21 mouse cellular contexts compared by ENCODE assay signal in the genomic region with DNA sequence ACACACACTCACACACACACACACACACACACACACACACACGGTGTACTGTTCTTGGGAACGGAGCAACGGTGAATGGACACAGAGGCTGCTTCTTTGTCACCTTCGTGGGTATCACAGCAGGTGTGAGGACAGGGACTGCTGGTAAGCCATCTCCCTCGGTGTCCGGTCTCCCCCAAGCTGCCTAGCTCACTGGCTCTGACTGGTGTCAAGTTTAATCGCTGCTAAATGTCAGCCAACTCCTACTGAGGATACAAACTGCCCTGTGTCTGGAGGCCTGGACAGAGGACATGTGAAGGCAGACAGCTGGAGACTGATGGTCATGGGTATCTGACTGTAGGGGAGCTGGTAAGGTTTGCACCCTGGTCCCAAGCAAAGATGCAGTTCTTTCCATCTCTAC. TPM values are rescaled to one million over a fixed set of nuclear protein-coding genes. Genes with fewer than 3 reads are reported as not detected.
"Had no signal": no experiment of that assay in that cellular context is flagged by ENCODE, and none has a peak within 500 bp of the region (broad histone marks: within the 10 kb centered on the region; RNA-seq: fewer than 3 reads in every experiment).

No protein-coding gene starts in this region.

- H3K27ac ChIP-seq: left cerebral cortex, adult 2 months; liver, embryonic 13.5 days; midbrain, embryonic 12.5 days; neural tube, embryonic 13.5 days had no signal

- ATAC-seq: midbrain, embryonic 16.5 days had no signal

- H3K9ac ChIP-seq: liver, embryonic 13.5 days; midbrain, embryonic 12.5 days; neural tube, embryonic 13.5 days had no signal

- H3K36me3 ChIP-seq: liver, embryonic 13.5 days; midbrain, embryonic 12.5 days; neural tube, embryonic 13.5 days had no signal

- H3K4me1 ChIP-seq: liver, embryonic 13.5 days had no signal

- H3K4me2 ChIP-seq: liver, embryonic 13.5 days; midbrain, embryonic 12.5 days; neural tube, embryonic 13.5 days had no signal

- H3K27me3 ChIP-seq: midbrain, embryonic 12.5 days; neural tube, embryonic 13.5 days had no signal

- DNase-seq: kidney, adult 8-10 months; kidney, postnatal 25 days; layer of hippocampus, postnatal 36 days; liver, embryonic 13.5 days; lung, adult 2 months; lung, postnatal 14 days; lung, postnatal 4 days; right cerebral cortex, postnatal 25 days; thymus, adult 18-20 months; thymus, postnatal 36 days had no signal

- H3K9me3 ChIP-seq: liver, embryonic 13.5 days; midbrain, embryonic 12.5 days; neural tube, embryonic 13.5 days had no signal

- H3K4me3 ChIP-seq: left cerebral cortex, adult 2 months; liver, embryonic 13.5 days; midbrain, embryonic 12.5 days; myocyte; neural tube, embryonic 13.5 days had no signal

RNA-seq across cellular contexts. Expression of a gene that starts 3.9 kb away (rescaled TPM):
- polyA plus RNA-seq: kidney, embryonic 16.5 days; liver, adult 2 months; liver, embryonic 13.5 days; lung, embryonic 16.5 days; myocyte; stomach, embryonic 16.5 days had no signal

RNA-seq across cellular contexts. Expression of a gene that starts 44.0 kb away (rescaled TPM):
- total RNA-seq: megakaryocyte progenitor cell, adult 5-6 weeks; monocyte, adult 5-6 weeks had no signal
- polyA plus RNA-seq: myocyte had no signal
